9 mouse cellular contexts compared by ENCODE assay signal in genomic region chr5:128527241-128527640, GRCm38 (mm10).
DNase-seq lines count a peak whose midpoint lies in the region.
"Had no signal": no experiment of that assay in that cellular context is flagged by ENCODE, and none has a peak within 500 bp of the region (broad histone marks: within the 10 kb centered on the region; RNA-seq: fewer than 3 reads in every experiment).

No protein-coding gene starts in this region.

- DNase-seq in adrenal gland, adult (ENCODE audit: inconsistent age in 2 of 2, low spot score in 1 of 2): peak; percentile 23 to 77
- DNase-seq in adrenal gland, adult 8-10 months: no peak
- peak; percentile 56 to 63 for DNase-seq in layer of hippocampus, postnatal 10 days (ENCODE audit: low spot score in 2 of 2)
- DNase-seq in layer of hippocampus, adult 18-20 months (ENCODE audit: low spot score in 2 of 2): no peak
- DNase-seq in right cerebral cortex, postnatal 4 days: peak; percentile 51
- no peak for DNase-seq in right cerebral cortex, postnatal 36 days (ENCODE audit: low spot score in 2 of 2)
- DNase-seq in lung, postnatal 10 days: peak; percentile 32
- DNase-seq in kidney, adult 11 months: no peak
- DNase-seq: cerebellum, adult 11-12 months had no signal

Comparison
In these comparisons a context has a peak if more than half of its experiments do, and no peak if none do; other contexts are left out.
1. DNase-seq: peak in adrenal gland, adult (2 of 2), layer of hippocampus, postnatal 10 days (2 of 2), right cerebral cortex, postnatal 4 days (single experiment) and lung, postnatal 10 days (single experiment); none in adrenal gland, adult 8-10 months (single experiment), layer of hippocampus, adult 18-20 months (0 of 2), right cerebral cortex, postnatal 36 days (0 of 2) and kidney, adult 11 months (single experiment).